Mouse (Mus musculus): Measurements from ENCODE around the gene Fam122c. TPM values are rescaled to one million over a fixed set of nuclear protein-coding genes. Genes with fewer than 3 reads are reported as not detected.

Fam122c gene
- polyA plus RNA-seq (2015; fragmentation: Nextera tagmentation; extraction: Ambion mirVana) = not detected in 2 replicates

DNA sequence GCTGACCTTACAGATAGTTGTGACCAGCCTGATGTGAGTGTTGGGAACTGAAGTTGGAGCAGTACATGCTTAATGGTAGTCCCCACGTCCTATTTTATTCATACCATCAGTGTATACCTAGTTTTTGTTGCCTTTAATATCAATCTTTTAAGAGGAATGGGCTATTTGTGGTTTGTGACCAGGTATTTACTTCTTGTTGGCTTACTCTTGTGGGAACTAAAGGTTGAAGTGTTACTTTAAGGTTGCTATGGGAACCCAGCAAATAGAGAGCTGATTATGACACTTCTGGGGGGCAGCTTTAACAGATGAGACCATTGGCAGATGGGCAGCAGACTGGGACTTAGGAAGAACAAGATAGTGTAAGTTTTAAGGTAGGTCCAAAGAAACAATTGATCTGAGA lies at the start of gene Fam122c:
Gene Fam122c, plus strand, starts transcription at position 301 of the 400 bp plus-strand sequence.
- no peak for ATAC-seq (ENCODE audit: insufficient read depth)
- H3K36me3 ChIP-seq (replicated peaks) = no peaks in the 10 kb centered on the region
- H3K9me3 ChIP-seq (replicated peaks) = no peaks in the 10 kb centered on the region
- no peak within 1 kb of the TSS for H3K9ac ChIP-seq
- no peak within 1 kb of the TSS for H3K4me2 ChIP-seq
- peaks cover 10% of the 10 kb centered on the region for H3K4me1 ChIP-seq (replicated peaks)
- no peak within 1 kb of the TSS for H3K4me3 ChIP-seq (replicated peaks)
- no peaks in the 10 kb centered on the region for H3K27me3 ChIP-seq
- WGBS (ENCODE audit: insufficient replicate concordance) = 45% methylated on average over 1 of the region's 1 CpGs
- no peak within 1 kb of the TSS for H3K27ac ChIP-seq (replicated peaks)

DNA sequence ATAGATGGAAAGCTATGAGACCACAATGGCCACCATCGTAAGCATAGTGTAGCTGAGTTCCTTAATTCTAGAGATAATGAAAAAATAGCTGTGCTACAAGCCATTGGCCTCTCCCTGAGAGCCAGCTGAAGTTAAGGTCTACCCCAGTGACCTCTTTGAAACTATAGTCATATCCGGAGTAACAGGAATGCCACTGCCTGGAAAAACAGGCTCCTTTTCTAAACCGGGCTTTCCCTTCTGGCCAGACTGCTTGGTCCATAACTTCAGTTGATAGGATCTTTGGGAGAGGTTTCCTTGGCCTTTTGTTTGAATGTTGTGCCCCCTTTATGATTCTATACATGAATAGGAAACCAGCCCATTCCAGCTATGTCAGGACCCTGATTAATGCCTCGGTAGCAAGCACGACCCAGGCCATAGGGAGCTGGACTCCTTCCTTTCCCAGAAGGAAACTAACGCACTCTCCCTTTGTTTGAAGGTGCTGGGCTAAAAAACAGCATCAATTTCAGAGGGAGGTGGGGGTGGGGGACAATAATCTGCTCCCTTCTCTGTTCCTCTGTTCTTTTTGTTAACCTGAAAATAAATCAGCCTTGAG lies 48.8 kb upstream of the Fam122c start:
- 48% methylated on average over 6 of the region's 6 CpGs for WGBS (ENCODE audit: insufficient replicate concordance)
- ATAC-seq (ENCODE audit: insufficient read depth) = no peak
- H3K4me1 ChIP-seq (replicated peaks) = no peaks in the 10 kb centered on the region
- H3K9me3 ChIP-seq (replicated peaks) = no peaks in the 10 kb centered on the region
- H3K36me3 ChIP-seq (replicated peaks) = no peaks in the 10 kb centered on the region
- no peak overlapping the region for H3K4me3 ChIP-seq (replicated peaks)
- no peak overlapping the region for H3K27ac ChIP-seq (replicated peaks)
- H3K27me3 ChIP-seq = no peaks in the 10 kb centered on the region
- no peak overlapping the region for H3K9ac ChIP-seq
- H3K4me2 ChIP-seq = no peak overlapping the region

DNA sequence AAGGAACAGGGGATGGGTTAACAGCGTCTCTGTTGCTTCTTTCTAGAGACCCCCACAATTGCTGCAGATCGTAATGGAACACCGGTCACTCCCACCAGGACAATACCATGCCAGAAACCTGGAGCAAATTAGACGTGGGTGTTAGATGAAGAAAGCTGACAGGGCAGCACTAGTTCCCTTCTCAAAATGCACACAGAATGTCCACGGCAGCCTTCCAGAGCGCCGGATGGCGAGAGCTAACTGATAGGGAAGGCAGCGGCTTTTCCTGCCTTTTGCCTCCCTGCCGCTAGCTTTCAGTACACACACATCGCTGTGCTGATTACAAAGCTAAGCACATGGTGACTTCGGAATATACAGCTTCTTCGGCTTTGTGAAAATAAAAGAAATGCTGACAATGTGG lies 41.3 kb upstream of the Fam122c start:
- H3K27me3 ChIP-seq = no peaks in the 10 kb centered on the region
- H3K9me3 ChIP-seq (replicated peaks) = no peaks in the 10 kb centered on the region
- 23% methylated on average over 13 of the region's 13 CpGs for WGBS (ENCODE audit: insufficient replicate concordance)
- H3K9ac ChIP-seq = no peak overlapping the region
- H3K27ac ChIP-seq (replicated peaks) = no peak overlapping the region
- peak overlapping the region; percentile 55 for H3K4me2 ChIP-seq
- H3K36me3 ChIP-seq (replicated peaks) = no peaks in the 10 kb centered on the region
- H3K4me1 ChIP-seq (replicated peaks) = no peaks in the 10 kb centered on the region
- ATAC-seq (ENCODE audit: insufficient read depth) = no peak
- peak overlapping the region; percentile 24; the same call in 1 of the 2 replicates for H3K4me3 ChIP-seq (replicated peaks)

GRCm38 (mm10) chrX:53233689-53234088 lies 39.5 kb upstream of the Fam122c start:
- H3K27ac ChIP-seq (replicated peaks) = no peak overlapping the region

GRCm38 (mm10) chrX:53236404-53236803 lies 36.8 kb upstream of the Fam122c start:
- Histone ChIP-seq H3K36me3 (replicated peaks) (no peaks in the 10 kb centered on the region), H3K4me3 (replicated peaks) (no peak overlapping the region), H3K9me3 (replicated peaks) (no peaks in the 10 kb centered on the region), H3K27ac (replicated peaks) (no peak overlapping the region), H3K27me3 (no peaks in the 10 kb centered on the region), H3K9ac (no peak overlapping the region), H3K4me1 (replicated peaks) (no peaks in the 10 kb centered on the region), H3K4me2 (no peak overlapping the region)
- WGBS (ENCODE audit: insufficient replicate concordance) = 36% methylated on average over 7 of the region's 7 CpGs
- ATAC-seq (ENCODE audit: insufficient read depth) = peak; percentile 40; the same call in 1 of the 2 replicates

More at GRCm38 (mm10) chrX:53233689-53234088, 39.5 kb upstream of the Fam122c start:
- Histone ChIP-seq H3K36me3 (replicated peaks) (no peaks in the 10 kb centered on the region), H3K9ac (no peak overlapping the region), H3K9me3 (replicated peaks) (no peaks in the 10 kb centered on the region), H3K27me3 (no peaks in the 10 kb centered on the region), H3K4me3 (replicated peaks) (no peak overlapping the region), H3K4me2 (no peak overlapping the region), H3K4me1 (replicated peaks) (no peaks in the 10 kb centered on the region)
- ATAC-seq (ENCODE audit: insufficient read depth) = no peak
- WGBS (ENCODE audit: insufficient replicate concordance) = 27% methylated on average over 4 of the region's 4 CpGs

- no peak overlapping the region for H3K9ac ChIP-seq
- H3K4me1 ChIP-seq (replicated peaks) = no peaks in the 10 kb centered on the region
- H3K9me3 ChIP-seq (replicated peaks) = no peaks in the 10 kb centered on the region
- H3K36me3 ChIP-seq (replicated peaks) = no peaks in the 10 kb centered on the region
- H3K27me3 ChIP-seq = no peaks in the 10 kb centered on the region
- 1% methylated on average over 2 of the region's 2 CpGs for WGBS (ENCODE audit: insufficient replicate concordance)
- H3K27ac ChIP-seq (replicated peaks) = no peak overlapping the region
- no peak overlapping the region for H3K4me2 ChIP-seq
- no peak overlapping the region for H3K4me3 ChIP-seq (replicated peaks)
- no peak for ATAC-seq (ENCODE audit: insufficient read depth)
These were observed 35.3 kb upstream of the Fam122c start for GRCm38 (mm10) chrX:53237971-53238370.

DNA sequence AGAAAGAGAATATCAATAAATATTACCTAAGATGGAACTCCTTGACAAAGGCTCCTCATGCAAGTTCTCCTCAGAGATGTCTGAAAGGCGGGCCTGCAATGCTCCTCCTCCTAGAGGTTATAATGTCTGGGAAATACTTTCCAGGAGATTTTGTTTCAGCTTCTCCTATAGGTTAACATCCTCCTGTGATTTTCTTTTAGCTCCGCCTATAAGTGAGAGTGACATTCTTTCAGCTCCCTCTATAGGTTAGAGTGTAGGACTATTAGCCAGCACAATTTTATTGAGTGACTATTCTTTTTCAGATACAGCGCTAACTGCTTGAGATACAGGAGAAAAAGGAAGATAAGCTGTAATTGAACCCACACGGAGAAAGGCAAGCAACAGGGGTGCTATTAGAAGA lies 33.2 kb upstream of the Fam122c start, which contains the start of gene Plac1:
Gene Plac1, minus strand, starts transcription at position 101 of the 400 bp plus-strand sequence.
- no peaks in the 10 kb centered on the region for H3K9me3 ChIP-seq (replicated peaks)
- no peaks in the 10 kb centered on the region for H3K36me3 ChIP-seq (replicated peaks)
- no peaks in the 10 kb centered on the region for H3K27me3 ChIP-seq
- H3K4me3 ChIP-seq (replicated peaks) = no peak within 1 kb of the TSS
- WGBS (ENCODE audit: insufficient replicate concordance) = 50% methylated on average over 4 of the region's 4 CpGs
- H3K4me1 ChIP-seq (replicated peaks) = no peaks in the 10 kb centered on the region
- no peak within 1 kb of the TSS for H3K9ac ChIP-seq
- H3K4me2 ChIP-seq = no peak within 1 kb of the TSS
- H3K27ac ChIP-seq (replicated peaks) = no peak within 1 kb of the TSS
- ATAC-seq (ENCODE audit: insufficient read depth) = no peak

DNA sequence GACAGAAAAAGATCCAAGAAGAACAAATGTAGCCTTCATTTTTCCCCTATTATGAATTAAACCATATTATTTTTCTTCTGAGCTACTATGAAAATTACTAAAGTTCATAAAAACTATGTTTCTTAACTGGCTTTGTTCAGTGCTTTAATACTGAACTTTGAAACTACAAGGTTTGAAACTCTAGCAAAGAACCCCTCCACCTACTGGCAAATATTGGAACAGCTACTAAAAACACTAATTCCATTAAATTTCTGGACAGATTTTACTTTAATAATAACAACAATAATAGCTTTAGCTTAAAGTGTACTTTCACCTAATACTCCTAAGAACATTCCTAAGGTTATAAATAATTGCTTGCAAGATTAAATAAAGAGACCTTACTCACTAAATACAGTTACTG lies 18.0 kb upstream of the Fam122c start:
- no peak for ATAC-seq (ENCODE audit: insufficient read depth)
- Histone ChIP-seq H3K27me3 (no peaks in the 10 kb centered on the region), H3K4me2 (no peak overlapping the region), H3K36me3 (replicated peaks) (no peaks in the 10 kb centered on the region; the same call in 1 of the 2 replicates), H3K4me3 (replicated peaks) (no peak overlapping the region), H3K9ac (no peak overlapping the region), H3K9me3 (replicated peaks) (no peaks in the 10 kb centered on the region), H3K27ac (replicated peaks) (no peak overlapping the region), H3K4me1 (replicated peaks) (no peaks in the 10 kb centered on the region)

DNA sequence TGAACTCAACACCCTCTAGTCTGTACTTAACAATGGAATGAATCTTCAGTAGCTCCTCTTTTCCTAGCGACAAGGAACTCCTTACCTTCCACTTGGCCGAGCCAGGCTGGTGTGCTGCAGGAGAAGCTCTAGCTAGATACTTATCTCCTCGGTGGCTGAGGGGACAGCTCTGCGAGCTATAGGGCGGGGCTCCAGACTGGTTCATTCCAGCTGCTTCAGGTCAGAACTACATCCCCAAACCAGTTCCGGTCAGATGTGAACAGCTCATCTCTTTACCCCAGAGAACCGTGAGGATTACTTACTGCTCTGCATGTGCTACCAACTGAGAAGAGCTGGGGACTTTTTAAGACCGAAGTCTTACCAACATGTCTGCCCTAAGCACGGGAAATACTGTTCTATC lies 7.0 kb upstream of the Fam122c start:
- Histone ChIP-seq H3K27ac (replicated peaks) (no peak overlapping the region), H3K4me2 (no peak overlapping the region), H3K27me3 (no peaks in the 10 kb centered on the region), H3K4me1 (replicated peaks) (peaks cover 14% of the 10 kb centered on the region), H3K36me3 (replicated peaks) (no peaks in the 10 kb centered on the region), H3K9me3 (replicated peaks) (no peaks in the 10 kb centered on the region), H3K4me3 (replicated peaks) (no peak overlapping the region), H3K9ac (no peak overlapping the region)
- ATAC-seq (ENCODE audit: insufficient read depth) = no peak
- WGBS (ENCODE audit: insufficient replicate concordance) = 43% methylated on average over 9 of the region's 9 CpGs

GRCm38 (mm10) chrX:53268856-53269255 lies 4.4 kb upstream of the Fam122c start:
- Histone ChIP-seq H3K4me1 (replicated peaks) (peaks cover 14% of the 10 kb centered on the region), H3K27me3 (no peaks in the 10 kb centered on the region), H3K36me3 (replicated peaks) (no peaks in the 10 kb centered on the region), H3K9ac (peak overlapping the region; percentile 69), H3K4me2 (peak overlapping the region; percentile 84), H3K27ac (replicated peaks) (peak overlapping the region; percentile 66), H3K9me3 (replicated peaks) (no peaks in the 10 kb centered on the region), H3K4me3 (replicated peaks) (peak overlapping the region; percentile 75)
- ATAC-seq (ENCODE audit: insufficient read depth) = peak; percentile 79
- 21% methylated on average over 10 of the region's 10 CpGs for WGBS (ENCODE audit: insufficient replicate concordance)

DNA sequence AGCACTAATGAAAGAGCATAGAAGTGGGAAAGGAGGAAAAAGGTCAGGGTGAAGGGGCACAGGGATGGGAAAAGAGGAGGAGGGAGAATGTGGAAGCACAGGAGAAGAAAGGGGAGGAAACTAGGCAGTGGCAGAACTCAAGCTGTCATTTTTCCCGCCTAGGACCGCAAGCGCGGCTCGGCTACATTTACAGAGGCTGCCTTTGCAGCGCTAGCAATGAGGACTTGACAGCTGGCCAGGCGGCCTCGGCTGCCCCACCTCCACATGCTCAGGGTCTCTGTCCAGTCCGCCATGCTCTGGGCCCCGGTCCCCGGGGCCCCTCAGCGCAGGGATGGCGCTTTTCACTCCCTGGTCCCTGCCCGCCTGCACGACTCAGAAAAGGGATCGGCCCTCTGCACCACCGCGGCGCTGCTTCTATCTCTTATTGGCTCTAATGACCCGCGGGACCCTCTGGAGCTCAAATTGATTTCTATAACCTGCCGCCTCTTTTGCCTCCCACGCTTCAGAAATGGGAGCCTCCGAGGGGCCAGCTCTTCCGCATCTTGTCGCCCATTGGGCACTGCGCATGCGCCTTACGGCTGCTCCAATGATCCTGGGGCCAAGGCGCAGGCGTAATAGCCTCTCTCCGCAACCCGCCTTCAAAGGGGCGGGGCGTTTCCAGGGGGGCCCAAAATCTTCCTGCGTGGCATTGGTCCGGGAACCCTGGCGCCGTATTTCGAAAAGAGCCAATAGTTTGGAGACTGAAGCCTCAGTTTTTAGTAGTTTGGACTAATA lies 3.7 kb upstream of the Fam122c start, which contains the start of gene Fam122b:
Gene Fam122b, minus strand, starts transcription at position 517 of the 774 bp plus-strand sequence.
- Histone ChIP-seq H3K4me1 (replicated peaks) (peaks cover 14% of the 10 kb centered on the region), H3K27me3 (no peaks in the 10 kb centered on the region), H3K27ac (replicated peaks) (peak within 1 kb of the TSS; percentile 66), H3K9ac (peak within 1 kb of the TSS; percentile 69), H3K4me2 (peak within 1 kb of the TSS; percentile 84), H3K9me3 (replicated peaks) (no peaks in the 10 kb centered on the region), H3K4me3 (replicated peaks) (peak within 1 kb of the TSS; percentile 75), H3K36me3 (replicated peaks) (no peaks in the 10 kb centered on the region)
- ATAC-seq (ENCODE audit: insufficient read depth) = peak; percentile 78
- WGBS (ENCODE audit: insufficient replicate concordance) = 13% methylated on average over 40 of the region's 40 CpGs
